Mouse (Mus musculus): ENCODE results near the gene Slc22a5. TPM values are rescaled to one million over a fixed set of nuclear protein-coding genes. Genes with fewer than 3 reads are reported as not detected.
A peak's percentile ranks its signal among the peaks of the same experiment; 100 is the strongest.

Slc22a5 gene
- polyA plus RNA-seq, 1 experiment = 5.1 TPM

DNA sequence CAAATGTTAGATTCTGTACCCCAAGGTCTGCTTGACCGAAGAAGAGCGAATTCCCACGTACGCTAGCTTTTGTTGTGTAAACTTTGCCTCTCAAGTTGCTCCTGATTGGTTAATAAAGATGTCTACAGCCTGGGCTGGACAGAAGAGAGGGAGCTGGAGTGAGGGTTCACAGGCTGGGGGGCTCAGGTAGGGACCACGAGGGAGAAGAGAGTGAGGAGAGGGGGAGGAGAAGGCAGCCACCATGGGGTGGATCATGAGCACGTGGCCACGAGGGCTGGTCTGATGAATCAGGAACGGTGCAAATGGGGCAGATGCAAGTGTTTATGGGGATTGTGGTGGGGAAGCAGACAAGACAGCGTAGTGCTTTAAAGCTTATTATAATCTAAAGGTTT, 13.1 kb upstream of the Slc22a5 start:
- no peak for TF ChIP-seq CEBPB (IDR thresholded peaks at IDR 0.05; ENCODE audit: insufficient read depth, poor library complexity, severe bottlenecking)
- Histone ChIP-seq H3K27me3 (ENCODE audit: control insufficient read depth, insufficient read depth, insufficient read length) (no peaks in the 10 kb centered on the region), H3K4me3 (no peak overlapping the region), H3K36me3 (ENCODE audit: control insufficient read depth, insufficient read depth) (no peaks in the 10 kb centered on the region), H3K79me2 (ENCODE audit: control insufficient read depth, insufficient read depth) (no peaks in the 10 kb centered on the region), H3ac (ENCODE audit: control insufficient read depth, insufficient read length) (no peak overlapping the region), H3K4me2 (ENCODE audit: low read depth) (peak overlapping the region; percentile 66)

DNA sequence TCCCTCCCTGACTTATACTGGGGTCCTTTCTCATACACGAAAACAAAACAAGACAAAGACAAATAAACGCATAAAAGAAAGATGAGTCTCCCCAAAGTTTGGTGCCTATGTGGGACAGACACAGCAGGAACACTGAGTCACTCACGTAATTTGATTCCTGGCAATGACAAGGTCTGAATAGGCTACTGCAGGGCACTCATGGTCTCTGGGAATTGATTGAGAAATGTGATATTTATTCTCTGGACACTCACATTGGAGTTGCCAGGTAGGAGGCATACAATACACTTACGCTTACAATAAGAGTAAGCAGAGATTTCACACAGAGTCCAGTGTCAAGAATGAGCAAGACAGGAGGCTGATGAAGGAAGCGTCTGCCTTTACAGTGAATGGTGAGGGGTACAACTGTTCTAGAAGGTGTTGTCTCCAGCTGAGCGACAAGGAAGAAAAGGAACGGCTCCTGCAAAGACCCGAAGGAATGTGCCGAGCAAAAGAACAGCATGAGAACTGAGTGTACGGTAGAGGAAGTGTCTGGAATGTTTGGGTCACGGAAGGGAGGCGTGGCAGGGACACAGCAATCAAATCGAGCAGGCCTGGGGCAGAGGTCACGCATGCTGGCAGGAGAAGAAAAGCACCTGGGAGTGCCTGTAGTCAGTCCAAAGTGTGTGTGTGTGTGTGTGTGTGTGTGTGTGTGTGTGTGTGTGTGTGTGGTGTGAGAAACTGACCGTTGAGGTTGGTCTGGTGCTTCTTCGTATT, 12.5 kb upstream of the Slc22a5 start:
- no peak overlapping the region for H3K4me3 ChIP-seq
- H3K79me2 ChIP-seq (ENCODE audit: control insufficient read depth, insufficient read depth) = no peaks in the 10 kb centered on the region
- H3K4me2 ChIP-seq (ENCODE audit: low read depth) = peak overlapping the region; percentile 66
- TF ChIP-seq USF1 (IDR thresholded peaks at IDR 0.05; ENCODE audit: low read depth) (no peak), POLR2A (IDR thresholded peaks at IDR 0.05; ENCODE audit: insufficient read length, low read depth) (no peak), REST (IDR thresholded peaks at IDR 0.05; ENCODE audit: insufficient read depth, insufficient read length) (no peak), MYOD1 (IDR thresholded peaks at IDR 0.05; ENCODE audit: control insufficient read depth in 1 of 3, insufficient read length in 2 of 3, low read depth in 2 of 3) (no peak)
- no peaks in the 10 kb centered on the region for H3K36me3 ChIP-seq (ENCODE audit: control insufficient read depth, insufficient read depth)
- H3ac ChIP-seq (ENCODE audit: control insufficient read depth, insufficient read length) = no peak overlapping the region
- H3K27me3 ChIP-seq (ENCODE audit: control insufficient read depth, insufficient read depth, insufficient read length) = no peaks in the 10 kb centered on the region

DNA sequence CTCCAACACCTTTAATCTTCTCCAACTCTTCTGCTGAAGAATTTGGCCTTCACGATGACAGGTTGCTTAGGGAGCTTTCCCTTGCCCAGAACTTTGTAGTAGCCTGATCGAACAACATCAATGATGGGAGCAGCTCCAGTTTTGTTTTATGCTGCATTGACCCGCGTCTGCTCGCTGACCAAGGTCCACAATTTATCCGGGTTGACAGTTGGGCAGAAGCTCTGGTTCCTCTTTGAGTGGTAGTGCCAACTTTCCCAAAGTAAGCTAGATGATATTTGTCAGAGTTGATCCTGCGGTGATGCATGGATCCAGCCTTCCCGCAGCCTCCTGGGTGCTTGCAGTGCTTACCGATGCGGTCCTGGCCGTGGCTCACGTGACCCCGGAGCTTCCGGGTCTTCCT, 11.3 kb upstream of the Slc22a5 start:
- no peaks in the 10 kb centered on the region for H3K27me3 ChIP-seq (ENCODE audit: control insufficient read depth, insufficient read depth, insufficient read length)
- H3ac ChIP-seq (ENCODE audit: control insufficient read depth, insufficient read length) = no peak overlapping the region
- H3K79me2 ChIP-seq (ENCODE audit: control insufficient read depth, insufficient read depth) = no peaks in the 10 kb centered on the region
- TF ChIP-seq POLR2A (IDR thresholded peaks at IDR 0.05; ENCODE audit: insufficient read length, low read depth) (no peak), USF1 (IDR thresholded peaks at IDR 0.05; ENCODE audit: low read depth) (no peak), TCF12 (IDR thresholded peaks at IDR 0.05; ENCODE audit: insufficient read depth, poor library complexity, severe bottlenecking) (no peak), CEBPB (IDR thresholded peaks at IDR 0.05; ENCODE audit: insufficient read depth, poor library complexity, severe bottlenecking) (no peak), MAX (IDR thresholded peaks at IDR 0.05; ENCODE audit: low read depth) (no peak), E2F4 (IDR thresholded peaks at IDR 0.05; ENCODE audit: insufficient read depth) (no peak), MYOG (IDR thresholded peaks at IDR 0.05; ENCODE audit: control insufficient read depth in 1 of 3, insufficient read depth in 1 of 3, insufficient read length in 2 of 3, low read depth in 2 of 3) (no peak), REST (IDR thresholded peaks at IDR 0.05; ENCODE audit: insufficient read depth, insufficient read length) (no peak), SRF (IDR thresholded peaks at IDR 0.05; ENCODE audit: control insufficient read depth, insufficient read length, low read depth) (no peak), TCF3 (IDR thresholded peaks at IDR 0.05; ENCODE audit: insufficient read length, low read depth) (no peak), MYOD1 (IDR thresholded peaks at IDR 0.05; ENCODE audit: control insufficient read depth in 1 of 3, insufficient read length in 2 of 3, low read depth in 2 of 3) (no peak), POLR2AphosphoS2 (IDR thresholded peaks at IDR 0.05; ENCODE audit: insufficient read length, low read depth) (no peak)
- peak overlapping the region; percentile 66 for H3K4me2 ChIP-seq (ENCODE audit: low read depth)
- H3K36me3 ChIP-seq (ENCODE audit: control insufficient read depth, insufficient read depth) = no peaks in the 10 kb centered on the region
- no peak overlapping the region for H3K4me3 ChIP-seq

- Histone ChIP-seq H3ac (ENCODE audit: control insufficient read depth, insufficient read length) (no peak overlapping the region), H3K36me3 (ENCODE audit: control insufficient read depth, insufficient read depth) (no peaks in the 10 kb centered on the region), H3K79me2 (ENCODE audit: control insufficient read depth, insufficient read depth) (no peaks in the 10 kb centered on the region), H3K27me3 (ENCODE audit: control insufficient read depth, insufficient read depth, insufficient read length) (no peaks in the 10 kb centered on the region), H3K4me2 (ENCODE audit: low read depth) (no peak overlapping the region), H3K4me3 (no peak overlapping the region)
- no peak for TF ChIP-seq TCF3 (IDR thresholded peaks at IDR 0.05; ENCODE audit: insufficient read length, low read depth)
- TF ChIP-seq POLR2A (IDR thresholded peaks at IDR 0.05; ENCODE audit: insufficient read length, low read depth) = no peak
- TF ChIP-seq E2F4 (IDR thresholded peaks at IDR 0.05; ENCODE audit: insufficient read depth) = no peak
- TF ChIP-seq MAX (IDR thresholded peaks at IDR 0.05; ENCODE audit: low read depth) = no peak
- TF ChIP-seq REST (IDR thresholded peaks at IDR 0.05; ENCODE audit: insufficient read depth, insufficient read length) = no peak
- no peak for TF ChIP-seq TCF12 (IDR thresholded peaks at IDR 0.05; ENCODE audit: insufficient read depth, poor library complexity, severe bottlenecking)
- no peak for TF ChIP-seq MYOG (IDR thresholded peaks at IDR 0.05; ENCODE audit: control insufficient read depth in 1 of 3, insufficient read depth in 1 of 3, insufficient read length in 2 of 3, low read depth in 2 of 3)
- no peak for TF ChIP-seq POLR2AphosphoS2 (IDR thresholded peaks at IDR 0.05; ENCODE audit: insufficient read length, low read depth)
- TF ChIP-seq USF1 (IDR thresholded peaks at IDR 0.05; ENCODE audit: low read depth) = no peak
- TF ChIP-seq MYOD1 (IDR thresholded peaks at IDR 0.05; ENCODE audit: control insufficient read depth in 1 of 3, insufficient read length in 2 of 3, low read depth in 2 of 3) = no peak
- TF ChIP-seq SRF (IDR thresholded peaks at IDR 0.05; ENCODE audit: control insufficient read depth, insufficient read length, low read depth) = no peak
- no peak for TF ChIP-seq CEBPB (IDR thresholded peaks at IDR 0.05; ENCODE audit: insufficient read depth, poor library complexity, severe bottlenecking)
Measured at GRCm38 (mm10) chr11:53900991-53901390, 9.5 kb upstream of the Slc22a5 start.

DNA sequence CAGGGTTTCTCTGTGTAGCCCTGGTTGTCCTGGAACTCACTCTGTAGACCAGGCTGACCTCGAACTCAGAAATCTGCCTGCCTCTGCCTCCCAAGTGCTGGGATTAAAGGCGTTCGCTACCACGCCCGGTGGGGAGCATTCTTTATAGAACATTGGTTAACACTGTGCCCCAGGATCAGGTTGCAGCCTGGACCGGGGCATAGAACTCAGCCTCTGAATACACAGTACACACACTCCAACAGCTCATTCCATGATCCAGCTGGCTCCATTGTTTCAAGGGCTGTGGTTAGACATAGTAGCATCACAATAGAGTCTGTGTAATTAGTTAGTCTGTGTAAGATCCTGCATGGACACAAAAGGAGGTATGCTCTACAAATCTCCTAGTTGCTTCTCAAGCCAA, 8.5 kb upstream of the Slc22a5 start:
- Histone ChIP-seq H3K4me3 (no peak overlapping the region), H3K27me3 (ENCODE audit: control insufficient read depth, insufficient read depth, insufficient read length) (no peaks in the 10 kb centered on the region), H3K36me3 (ENCODE audit: control insufficient read depth, insufficient read depth) (no peaks in the 10 kb centered on the region), H3ac (ENCODE audit: control insufficient read depth, insufficient read length) (no peak overlapping the region), H3K79me2 (ENCODE audit: control insufficient read depth, insufficient read depth) (no peaks in the 10 kb centered on the region), H3K4me2 (ENCODE audit: low read depth) (no peak overlapping the region)
- TF ChIP-seq MYOD1 (IDR thresholded peaks at IDR 0.05; ENCODE audit: control insufficient read depth in 1 of 3, insufficient read length in 2 of 3, low read depth in 2 of 3) = no peak
- TF ChIP-seq TCF3 (IDR thresholded peaks at IDR 0.05; ENCODE audit: insufficient read length, low read depth) = no peak
- no peak for TF ChIP-seq TCF12 (IDR thresholded peaks at IDR 0.05; ENCODE audit: insufficient read depth, poor library complexity, severe bottlenecking)
- TF ChIP-seq MAX (IDR thresholded peaks at IDR 0.05; ENCODE audit: low read depth) = no peak
- no peak for TF ChIP-seq USF1 (IDR thresholded peaks at IDR 0.05; ENCODE audit: low read depth)
- TF ChIP-seq REST (IDR thresholded peaks at IDR 0.05; ENCODE audit: insufficient read depth, insufficient read length) = no peak
- TF ChIP-seq SRF (IDR thresholded peaks at IDR 0.05; ENCODE audit: control insufficient read depth, insufficient read length, low read depth) = no peak
- no peak for TF ChIP-seq POLR2A (IDR thresholded peaks at IDR 0.05; ENCODE audit: insufficient read length, low read depth)
- TF ChIP-seq POLR2AphosphoS2 (IDR thresholded peaks at IDR 0.05; ENCODE audit: insufficient read length, low read depth) = no peak
- TF ChIP-seq E2F4 (IDR thresholded peaks at IDR 0.05; ENCODE audit: insufficient read depth) = no peak
- no peak for TF ChIP-seq CEBPB (IDR thresholded peaks at IDR 0.05; ENCODE audit: insufficient read depth, poor library complexity, severe bottlenecking)
- TF ChIP-seq MYOG (IDR thresholded peaks at IDR 0.05; ENCODE audit: control insufficient read depth in 1 of 3, insufficient read depth in 1 of 3, insufficient read length in 2 of 3, low read depth in 2 of 3) = no peak
